Mouse (Mus musculus) ES-Bruce4 (cell line): ENCODE results near the gene Frmd4b. TPM values are rescaled to one million over a fixed set of nuclear protein-coding genes. Genes with fewer than 3 reads are reported as not detected.

Experiments
- H3K27ac ChIP-seq: 2 replicates; pipeline ENCODE4 v1.5.1; 2012; ENCODE audit warnings: low read length, inconsistent platforms; ENCODE audit not compliant: insufficient read depth
- H3K27me3 ChIP-seq: 2 replicates; pipeline ENCODE4 v1.6.1; 2012; ENCODE audit warnings: mild to moderate bottlenecking, low read length, inconsistent platforms; ENCODE audit not compliant: control insufficient read depth, poor library complexity, insufficient read depth, severe bottlenecking
- H3K36me3 ChIP-seq: 2 replicates; pipeline ENCODE4 v1.6.1; 2012; ENCODE audit warnings: inconsistent platforms, mild to moderate bottlenecking, low read length, moderate library complexity; ENCODE audit not compliant: control insufficient read depth, poor library complexity, insufficient read depth, severe bottlenecking
- H3K4me1 ChIP-seq: one replicate; pipeline ENCODE4 v1.8.1; 2011; ENCODE audit warnings: low read length; ENCODE audit not compliant: control insufficient read depth, insufficient read depth
- H3K4me3 ChIP-seq: 2 replicates; pipeline ENCODE4 v1.5.1; 2011; ENCODE audit warnings: low read depth, mild to moderate bottlenecking, low read length
- H3K9ac ChIP-seq: 2 replicates; pipeline ENCODE4 v1.6.1; 2012; ENCODE audit warnings: low read depth, mild to moderate bottlenecking, inconsistent platforms; ENCODE audit not compliant: poor library complexity, severe bottlenecking
- H3K9me3 ChIP-seq: replicated peaks from 2 replicates; pipeline ENCODE4 v1.6.1; 2012; ENCODE audit warnings: mild to moderate bottlenecking, low read length, inconsistent platforms; ENCODE audit not compliant: control insufficient read depth, poor library complexity, insufficient read depth, severe bottlenecking
- CTCF ChIP-seq: IDR thresholded peaks from one replicate; pipeline ENCODE4 v1.8.1; 2011; ENCODE audit warnings: low read depth, low read length
- EP300 ChIP-seq: IDR thresholded peaks from 2 replicates; pipeline ENCODE4 v1.6.1; 2011; ENCODE audit warnings: low read depth, low read length; ENCODE audit not compliant: insufficient read depth
- POLR2A ChIP-seq: IDR thresholded peaks from one replicate; pipeline ENCODE4 v1.8.1; 2011; ENCODE audit warnings: low read length; ENCODE audit not compliant: insufficient read depth
- polyA plus RNA-seq: library from polyadenylated mRNA; stranded (reverse); fragments of >200 nt; gene quantifications from 2 replicates; pipeline ENCODE4 v1.2.4, GENCODE M21; 2011; ENCODE audit warnings: low read depth; ENCODE audit not compliant: missing spikeins, insufficient read depth, insufficient read length

Frmd4b gene
- polyA plus RNA-seq, 1 experiment, result 27.8 TPM

DNA sequence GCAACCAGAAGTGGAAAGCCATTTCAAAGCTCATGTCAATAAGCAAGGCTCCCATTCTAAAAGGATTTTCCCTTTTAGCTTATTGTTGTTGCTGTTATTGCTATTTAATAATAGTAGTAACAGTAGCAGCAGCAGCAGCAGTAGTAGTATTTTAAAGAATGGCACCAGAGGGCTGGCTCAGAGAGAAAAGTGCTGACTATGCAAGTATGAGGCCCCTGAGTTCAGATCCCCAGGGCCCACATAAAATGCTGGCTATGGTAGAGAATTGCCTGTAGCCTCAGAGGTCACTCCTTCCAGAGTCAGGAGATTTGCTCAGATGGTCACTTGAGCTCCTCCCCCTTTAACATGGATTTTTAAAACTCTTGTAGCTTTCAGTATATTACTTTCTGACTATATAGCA lies 372.1 kb downstream of the Frmd4b start:
- no peak overlapping the region for H3K9ac ChIP-seq
- H3K4me1 ChIP-seq, result no peaks in the 10 kb centered on the region
- TF ChIP-seq POLR2A (no peak), CTCF (no peak), EP300 (no peak)
- H3K36me3 ChIP-seq, result no peaks in the 10 kb centered on the region
- no peak overlapping the region for H3K4me3 ChIP-seq
- H3K9me3 ChIP-seq, result no peaks in the 10 kb centered on the region
- no peak overlapping the region for H3K27ac ChIP-seq
- H3K27me3 ChIP-seq, result no peaks in the 10 kb centered on the region

DNA sequence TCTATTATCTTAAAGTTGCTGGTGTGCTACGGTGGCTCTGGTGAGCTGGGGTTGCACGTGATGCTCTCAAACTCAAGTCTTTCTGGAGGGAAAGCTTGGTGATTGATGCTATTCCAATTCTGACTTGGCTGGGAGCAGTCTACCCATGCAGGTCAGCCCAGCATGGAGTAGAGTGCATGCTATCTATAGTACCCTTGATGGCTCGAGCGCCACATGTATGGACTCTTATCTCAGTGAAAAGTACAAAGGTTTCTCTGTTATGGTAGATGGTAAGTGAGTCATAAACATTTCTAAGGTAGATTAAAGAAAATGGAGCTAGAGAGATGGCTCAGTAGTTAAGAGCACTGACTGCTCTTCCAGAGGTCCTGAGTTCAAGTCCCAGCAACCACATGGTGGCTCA lies 374.8 kb downstream of the Frmd4b start:
- no peaks in the 10 kb centered on the region for H3K27me3 ChIP-seq
- no peak for TF ChIP-seq CTCF
- no peak for TF ChIP-seq POLR2A
- no peak for TF ChIP-seq EP300
- H3K9me3 ChIP-seq, result 0 out of 2 replicates have a peak, but pooled peaks cover 4% of the 10 kb centered on the region
- no peak overlapping the region for H3K4me3 ChIP-seq
- no peaks in the 10 kb centered on the region for H3K36me3 ChIP-seq
- no peak overlapping the region for H3K27ac ChIP-seq
- no peaks in the 10 kb centered on the region for H3K4me1 ChIP-seq
- H3K9ac ChIP-seq, result no peak overlapping the region

DNA sequence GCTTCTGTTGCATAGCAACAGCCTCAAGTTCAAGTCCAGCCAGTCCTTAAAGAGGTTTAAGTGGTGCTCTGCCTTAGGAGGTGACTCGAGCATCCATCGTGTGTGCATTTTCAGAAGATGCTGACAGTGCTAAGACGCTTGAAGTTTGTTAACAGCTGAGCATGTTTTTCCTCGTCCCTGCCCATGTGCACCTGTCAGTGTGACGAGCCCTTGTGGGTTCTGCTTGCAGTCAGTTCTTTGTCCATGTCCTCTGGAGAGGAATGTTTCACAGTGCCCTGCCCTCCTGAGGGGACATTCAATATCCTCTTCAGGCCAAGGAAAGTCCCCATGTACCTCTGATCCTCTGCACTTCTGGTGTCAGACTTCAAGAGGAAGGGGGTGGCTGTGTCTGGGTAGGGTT lies 377.2 kb downstream of the Frmd4b start:
- Histone ChIP-seq H3K9ac (no peak overlapping the region), H3K4me3 (no peak overlapping the region), H3K36me3 (no peaks in the 10 kb centered on the region), H3K9me3 (0 out of 2 replicates have a peak, but pooled peaks cover 4% of the 10 kb centered on the region), H3K27ac (no peak overlapping the region), H3K27me3 (no peaks in the 10 kb centered on the region), H3K4me1 (no peaks in the 10 kb centered on the region)
- TF ChIP-seq POLR2A, result no peak
- TF ChIP-seq EP300, result no peak
- no peak for TF ChIP-seq CTCF

DNA sequence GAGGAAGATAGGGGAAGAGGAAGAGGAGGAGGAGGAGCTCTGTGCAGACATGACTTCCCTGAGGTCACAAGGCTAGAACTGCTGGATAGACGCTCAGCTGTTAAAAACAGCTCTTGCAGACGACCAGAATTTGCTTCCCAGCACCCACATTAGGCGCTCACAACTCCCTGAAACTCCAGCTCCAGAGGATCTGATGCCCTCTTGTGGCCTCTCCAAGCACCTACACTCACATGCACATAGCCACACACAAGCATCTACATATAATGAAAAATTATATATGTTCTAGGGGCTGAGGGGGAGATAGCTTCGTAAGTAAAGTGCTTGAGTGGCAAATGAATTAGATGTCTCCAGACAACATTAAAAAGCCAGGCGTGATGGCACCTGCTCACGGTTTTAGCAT lies 378.0 kb downstream of the Frmd4b start:
- no peak overlapping the region for H3K9ac ChIP-seq
- TF ChIP-seq CTCF, result peak; percentile 25
- TF ChIP-seq POLR2A, result no peak
- no peak overlapping the region for H3K4me3 ChIP-seq
- H3K4me1 ChIP-seq, result no peaks in the 10 kb centered on the region
- H3K27me3 ChIP-seq, result no peaks in the 10 kb centered on the region
- no peak overlapping the region for H3K27ac ChIP-seq
- 0 out of 2 replicates have a peak, but pooled peaks cover 4% of the 10 kb centered on the region for H3K9me3 ChIP-seq
- H3K36me3 ChIP-seq, result no peaks in the 10 kb centered on the region

Other genes with a start within 250 kb of the Frmd4b start
- gene Mitf, start 189.5 kb upstream of the Frmd4b start, polyA plus RNA-seq, result 2.3 and 2.7 TPM in 2 replicates